Mouse (Mus musculus): ENCODE measurements at regions not wholly inside any gene's neighbourhood (a gene's known extent, or its start where the extent isn't known, plus 50 kb on each side); places are given as distances from the start of the nearest gene placed in this dataset.

DNA sequence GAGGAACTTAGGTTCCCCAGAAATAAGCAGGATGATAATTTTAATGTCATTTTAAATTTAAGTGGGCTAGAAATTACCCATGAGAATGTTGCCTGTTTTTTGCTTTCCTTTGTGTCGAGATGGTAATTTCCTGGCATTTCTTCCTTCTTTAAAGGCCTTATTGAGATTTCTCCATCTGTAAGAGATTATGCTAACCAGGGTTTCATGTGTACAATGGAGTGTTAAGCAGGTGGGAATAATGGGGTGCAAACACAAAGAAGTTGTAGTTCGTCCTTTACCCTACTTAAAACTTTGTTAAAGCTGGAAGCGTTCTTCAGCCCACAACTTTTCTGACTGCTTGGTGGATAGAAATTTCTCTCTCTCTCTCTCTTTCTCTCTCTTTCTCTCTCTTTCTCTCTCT, 77.8 kb upstream of the Zfp64 start:
- no peak overlapping the region for H3K27ac ChIP-seq (replicated peaks)
- H3K9ac ChIP-seq (ENCODE audit: low read length): no peak overlapping the region
- H3K4me1 ChIP-seq (replicated peaks; ENCODE audit: control insufficient read depth, insufficient read depth): no peaks in the 10 kb centered on the region
- WGBS: 86% methylated on average over 3 of the region's 3 CpGs
- no peak overlapping the region for H3K4me3 ChIP-seq (ENCODE audit: low read depth, low read length)
- H3K9me3 ChIP-seq (ENCODE audit: control insufficient read depth, low read length): no peaks in the 10 kb centered on the region
- no peak for TF ChIP-seq EP300 (optimal IDR thresholded peaks at IDR 0.05)
- no peak for TF ChIP-seq CTCF (IDR thresholded peaks at IDR 0.05; ENCODE audit: low read depth)
- H3K27me3 ChIP-seq (ENCODE audit: control insufficient read depth, insufficient read depth, low read length): no peaks in the 10 kb centered on the region
- H3K36me3 ChIP-seq (ENCODE audit: control insufficient read depth, insufficient read depth, low read length): no peaks in the 10 kb centered on the region
- no peak for ATAC-seq (ENCODE audit: low FRiP score, low TSS enrichment)
- no peak overlapping the region for H3K4me2 ChIP-seq (replicated peaks; ENCODE audit: low read depth)
- no peak for DNase-seq (ENCODE audit: low spot score)

DNA sequence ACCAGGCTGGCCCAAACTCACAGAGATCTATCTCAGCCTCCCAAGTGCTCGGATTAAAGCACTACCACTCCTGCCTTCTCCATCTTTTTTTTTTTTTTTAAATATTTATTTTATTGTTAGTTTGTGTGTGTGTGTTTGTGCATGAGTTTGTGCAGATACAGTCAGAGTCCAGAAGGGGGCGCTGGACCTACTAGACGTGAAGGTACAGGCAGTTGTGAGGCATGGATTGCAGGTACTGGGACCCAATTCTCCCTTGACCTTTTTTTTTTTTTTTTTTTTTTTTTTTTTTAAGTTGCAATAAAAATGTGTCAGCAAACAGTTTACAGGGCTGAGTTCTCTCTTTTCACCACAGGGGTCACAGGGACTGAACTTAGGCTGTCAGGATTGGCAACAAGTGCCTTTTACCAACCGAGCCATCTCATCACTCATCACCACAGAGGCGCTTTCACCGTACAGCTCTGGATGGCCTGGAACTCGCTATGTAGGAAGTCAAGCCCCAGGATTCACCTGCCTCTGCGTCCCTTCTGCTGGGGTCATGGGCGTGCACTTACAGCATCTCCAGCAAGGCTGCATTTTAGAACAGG, 73.2 kb upstream of the Zfp64 start:
- Histone ChIP-seq H3K4me3 (ENCODE audit: low read depth, low read length) (no peak overlapping the region), H3K36me3 (ENCODE audit: control insufficient read depth, insufficient read depth, low read length) (no peaks in the 10 kb centered on the region), H3K9ac (ENCODE audit: low read length) (no peak overlapping the region), H3K4me1 (replicated peaks; ENCODE audit: control insufficient read depth, insufficient read depth) (no peaks in the 10 kb centered on the region), H3K27ac (replicated peaks) (no peak overlapping the region), H3K9me3 (ENCODE audit: control insufficient read depth, low read length) (no peaks in the 10 kb centered on the region), H3K4me2 (replicated peaks; ENCODE audit: low read depth) (no peak overlapping the region), H3K27me3 (ENCODE audit: control insufficient read depth, insufficient read depth, low read length) (no peaks in the 10 kb centered on the region)
- 67% methylated on average over 9 of the region's 9 CpGs for WGBS
- ATAC-seq (ENCODE audit: low FRiP score, low TSS enrichment): no peak
- no peak for DNase-seq (ENCODE audit: low spot score)
- TF ChIP-seq CTCF (IDR thresholded peaks at IDR 0.05; ENCODE audit: low read depth): no peak
- TF ChIP-seq EP300 (optimal IDR thresholded peaks at IDR 0.05): no peak

DNA sequence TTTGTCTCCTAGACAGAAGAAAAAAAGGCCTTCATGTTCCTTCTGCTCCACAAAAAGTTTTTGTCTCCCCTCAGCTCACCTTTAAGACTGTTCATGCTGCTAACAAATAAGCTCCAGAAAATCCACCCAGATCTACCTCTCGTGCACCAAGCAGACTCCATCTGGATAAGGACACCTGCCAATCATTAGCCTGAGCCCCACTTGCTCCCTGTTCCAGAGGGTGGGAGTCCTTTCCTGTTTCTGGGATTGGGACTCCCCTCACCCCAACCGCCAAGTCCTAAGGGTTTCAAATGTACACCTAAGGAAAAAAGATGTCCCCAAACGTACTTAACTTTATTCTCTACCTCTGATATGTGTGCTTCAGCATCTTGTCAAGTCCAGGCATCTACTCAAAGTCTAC, 63.6 kb upstream of the Zfp64 start:
- Histone ChIP-seq H3K27me3 (ENCODE audit: control insufficient read depth, insufficient read depth, low read length) (no peaks in the 10 kb centered on the region), H3K9ac (ENCODE audit: low read length) (no peak overlapping the region), H3K27ac (replicated peaks) (no peak overlapping the region), H3K4me1 (replicated peaks; ENCODE audit: control insufficient read depth, insufficient read depth) (no peaks in the 10 kb centered on the region), H3K4me3 (ENCODE audit: low read depth, low read length) (no peak overlapping the region), H3K9me3 (ENCODE audit: control insufficient read depth, low read length) (no peaks in the 10 kb centered on the region), H3K4me2 (replicated peaks; ENCODE audit: low read depth) (no peak overlapping the region), H3K36me3 (ENCODE audit: control insufficient read depth, insufficient read depth, low read length) (no peaks in the 10 kb centered on the region)
- WGBS: 81% methylated on average over 3 of the region's 3 CpGs
- no peak for ATAC-seq (ENCODE audit: low FRiP score, low TSS enrichment)
- no peak for DNase-seq (ENCODE audit: low spot score)
- TF ChIP-seq EP300 (optimal IDR thresholded peaks at IDR 0.05): no peak

DNA sequence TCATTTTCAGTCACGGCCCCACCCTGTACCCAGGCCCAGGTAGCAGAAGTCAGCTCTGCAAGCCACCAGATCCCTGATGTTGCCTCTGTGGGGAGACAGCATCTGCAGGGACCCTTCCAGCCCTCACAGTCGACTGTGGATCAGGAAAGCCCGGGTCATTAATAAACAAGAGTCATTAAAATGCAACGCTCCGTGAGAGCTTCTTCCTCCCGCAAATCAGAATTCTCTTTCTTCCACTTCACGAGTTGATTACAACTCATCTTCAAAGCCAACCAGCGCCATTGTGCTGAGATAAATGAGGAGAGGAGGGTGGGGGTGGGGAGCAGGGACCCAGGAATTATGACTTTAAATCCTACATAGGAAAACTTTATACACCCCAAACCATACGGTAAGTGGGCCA, 54.9 kb upstream of the Zfp64 start:
- ATAC-seq (ENCODE audit: low FRiP score, low TSS enrichment) (no peak), DNase-seq (ENCODE audit: low spot score) (no peak)
- no peaks in the 10 kb centered on the region for H3K4me1 ChIP-seq (replicated peaks; ENCODE audit: control insufficient read depth, insufficient read depth)
- no peaks in the 10 kb centered on the region for H3K36me3 ChIP-seq (ENCODE audit: control insufficient read depth, insufficient read depth, low read length)
- no peak for TF ChIP-seq EP300 (optimal IDR thresholded peaks at IDR 0.05)
- no peak for TF ChIP-seq CTCF (IDR thresholded peaks at IDR 0.05; ENCODE audit: low read depth)
- no peaks in the 10 kb centered on the region for H3K27me3 ChIP-seq (ENCODE audit: control insufficient read depth, insufficient read depth, low read length)
- H3K9ac ChIP-seq (ENCODE audit: low read length): no peak overlapping the region
- no peaks in the 10 kb centered on the region for H3K9me3 ChIP-seq (ENCODE audit: control insufficient read depth, low read length)
- H3K4me2 ChIP-seq (replicated peaks; ENCODE audit: low read depth): no peak overlapping the region
- no peak overlapping the region for H3K27ac ChIP-seq (replicated peaks)
- 60% methylated on average over 9 of the region's 9 CpGs for WGBS
- no peak overlapping the region for H3K4me3 ChIP-seq (ENCODE audit: low read depth, low read length)

DNA sequence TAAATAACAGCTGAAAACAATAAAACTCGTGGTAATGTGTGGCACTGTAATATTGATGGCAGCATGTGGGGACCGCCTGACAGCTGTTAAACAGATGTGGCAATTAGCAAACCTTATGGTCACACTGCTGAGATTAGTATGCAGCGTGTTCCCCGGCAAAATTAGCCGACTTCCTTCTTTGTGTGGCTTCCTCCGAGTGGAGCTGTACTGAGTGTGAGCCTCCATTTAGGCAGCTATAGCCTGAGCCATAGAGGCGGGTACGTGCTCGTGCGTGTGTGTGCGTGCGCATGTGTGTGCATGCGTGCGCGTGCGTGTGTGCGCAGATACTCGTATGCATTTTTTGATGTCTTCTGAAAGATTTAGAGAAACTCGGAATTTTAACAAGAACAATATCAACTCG, 53.4 kb upstream of the Zfp64 start:
- H3K4me2 ChIP-seq (replicated peaks; ENCODE audit: low read depth): no peak overlapping the region
- no peak overlapping the region for H3K4me3 ChIP-seq (ENCODE audit: low read depth, low read length)
- H3K9ac ChIP-seq (ENCODE audit: low read length): no peak overlapping the region
- H3K36me3 ChIP-seq (ENCODE audit: control insufficient read depth, insufficient read depth, low read length): no peaks in the 10 kb centered on the region
- no peak for TF ChIP-seq CTCF (IDR thresholded peaks at IDR 0.05; ENCODE audit: low read depth)
- no peak for TF ChIP-seq EP300 (optimal IDR thresholded peaks at IDR 0.05)
- no peak overlapping the region for H3K27ac ChIP-seq (replicated peaks)
- 76% methylated on average over 20 of the region's 20 CpGs for WGBS
- DNase-seq (ENCODE audit: low spot score) (no peak), ATAC-seq (ENCODE audit: low FRiP score, low TSS enrichment) (no peak)
- H3K27me3 ChIP-seq (ENCODE audit: control insufficient read depth, insufficient read depth, low read length): no peaks in the 10 kb centered on the region
- no peaks in the 10 kb centered on the region for H3K4me1 ChIP-seq (replicated peaks; ENCODE audit: control insufficient read depth, insufficient read depth)
- H3K9me3 ChIP-seq (ENCODE audit: control insufficient read depth, low read length): no peaks in the 10 kb centered on the region

DNA sequence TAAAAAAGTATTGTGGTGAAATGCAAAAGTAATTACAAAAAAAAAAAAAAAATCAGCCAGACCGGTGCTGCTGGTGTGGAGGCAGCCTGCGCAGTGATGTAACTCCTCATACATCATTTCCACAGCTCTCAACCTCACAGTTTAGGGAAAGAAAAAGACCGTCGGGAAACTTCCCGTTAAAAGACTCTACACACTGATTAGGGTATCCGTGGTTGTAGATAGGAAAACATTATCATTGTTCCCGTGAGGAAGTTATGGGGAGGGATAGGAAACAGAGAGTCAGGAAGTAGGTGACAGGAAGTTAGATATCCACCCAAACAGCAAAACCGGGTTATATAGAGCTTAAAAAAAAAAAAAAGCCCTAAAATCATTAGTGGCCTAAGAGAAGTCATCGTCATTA, 52.9 kb upstream of the Zfp64 start:
- 47% methylated on average over 9 of the region's 9 CpGs for WGBS
- no peak overlapping the region for H3K27ac ChIP-seq (replicated peaks)
- no peaks in the 10 kb centered on the region for H3K9me3 ChIP-seq (ENCODE audit: control insufficient read depth, low read length)
- H3K27me3 ChIP-seq (ENCODE audit: control insufficient read depth, insufficient read depth, low read length): no peaks in the 10 kb centered on the region
- ATAC-seq (ENCODE audit: low FRiP score, low TSS enrichment): no peak
- H3K4me2 ChIP-seq (replicated peaks; ENCODE audit: low read depth): no peak overlapping the region
- H3K4me3 ChIP-seq (ENCODE audit: low read depth, low read length): no peak overlapping the region
- H3K36me3 ChIP-seq (ENCODE audit: control insufficient read depth, insufficient read depth, low read length): no peaks in the 10 kb centered on the region
- no peak overlapping the region for H3K9ac ChIP-seq (ENCODE audit: low read length)
- TF ChIP-seq CTCF (IDR thresholded peaks at IDR 0.05; ENCODE audit: low read depth) (no peak), EP300 (optimal IDR thresholded peaks at IDR 0.05) (no peak)
- DNase-seq (ENCODE audit: low spot score): no peak
- no peaks in the 10 kb centered on the region for H3K4me1 ChIP-seq (replicated peaks; ENCODE audit: control insufficient read depth, insufficient read depth)

All from stomach, postnatal 0 days (tissue).